Mouse (Mus musculus) CD8-positive naive resting alpha-beta T cell, adult 57 days (primary cell): Measurements from ENCODE around the gene Gm45021. TPM values are rescaled to one million over a fixed set of nuclear protein-coding genes. Genes with fewer than 3 reads are reported as not detected.

Experiments used
- total RNA-seq: library from RNA; stranded (reverse); gene quantifications from one replicate; pipeline ENCODE4 v1.2.4, GENCODE M21; 2023

Gm45021 gene
- not detected for total RNA-seq

DNA sequence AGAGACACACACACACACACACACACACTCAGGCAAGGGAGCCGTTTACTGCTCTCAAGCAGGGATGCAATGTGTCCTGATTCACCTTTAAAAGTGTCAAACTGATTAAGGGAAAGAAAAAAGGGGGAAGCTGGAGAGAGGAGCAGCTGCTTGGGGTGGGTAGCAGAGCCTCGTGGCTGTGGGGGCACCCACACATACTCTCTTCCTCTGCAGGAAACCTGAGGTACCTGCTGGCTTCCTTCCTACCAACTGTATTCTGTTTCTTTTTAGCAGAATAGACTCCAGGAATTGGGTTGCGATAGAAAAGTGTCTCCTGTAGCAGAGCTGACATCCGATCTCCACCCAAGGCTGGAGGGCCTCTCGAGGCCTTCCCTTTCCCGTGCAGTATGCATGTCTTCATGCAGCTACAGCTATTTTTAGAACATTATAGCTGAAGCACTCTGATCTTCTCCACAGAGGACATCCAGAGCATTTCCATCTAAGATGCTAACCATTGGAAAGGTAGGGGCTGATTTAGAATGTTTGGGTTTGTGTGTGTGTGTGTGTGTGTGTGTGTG lies at the start of gene Gm45021:
Gm45021 (plus strand) TSS at position 417 of the 557 bp plus-strand sequence.

DNA sequence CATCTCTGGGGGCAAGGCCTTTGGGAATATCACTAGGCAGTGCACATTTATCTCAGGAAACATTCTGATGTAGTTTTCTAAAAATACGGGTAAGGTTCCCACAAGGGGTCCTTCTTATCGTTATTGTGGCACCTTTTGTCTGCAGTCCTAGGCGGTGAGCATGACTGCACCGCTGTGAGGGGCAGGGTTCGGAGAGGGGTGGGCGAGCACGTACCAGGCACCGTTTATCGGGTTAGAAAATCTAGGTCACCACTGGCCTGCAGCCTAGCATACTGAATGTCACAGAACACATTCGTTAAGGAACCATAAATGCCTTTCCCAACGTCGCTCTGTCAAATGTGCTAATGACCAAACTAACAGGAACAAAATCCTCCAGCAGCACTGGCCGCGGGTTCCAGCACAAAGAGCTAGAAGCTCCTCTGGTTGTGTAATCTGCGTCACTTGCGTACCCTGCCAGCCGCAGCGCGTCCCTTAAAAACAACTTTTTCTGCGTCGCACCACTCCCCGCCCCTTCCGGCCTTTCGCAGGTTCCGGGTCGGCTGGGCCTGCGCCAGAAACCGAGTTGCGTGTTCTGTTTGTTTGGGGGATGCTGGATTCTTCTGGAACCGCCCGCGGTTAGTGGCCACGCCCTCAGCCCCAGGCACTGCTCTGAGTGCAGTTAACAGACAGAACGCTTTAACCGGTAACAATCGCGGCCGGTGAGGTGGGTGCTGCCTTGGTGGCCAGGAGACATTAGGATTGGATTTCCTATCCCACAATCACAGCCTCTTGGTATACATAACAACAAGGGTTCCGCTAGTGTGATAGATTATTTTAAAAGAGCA lies 34.9 kb upstream of the Gm45021 start, which contains the start of gene Lrrc61:
Lrrc61 (plus strand) TSS at position 517 of the 824 bp plus-strand sequence.

DNA sequence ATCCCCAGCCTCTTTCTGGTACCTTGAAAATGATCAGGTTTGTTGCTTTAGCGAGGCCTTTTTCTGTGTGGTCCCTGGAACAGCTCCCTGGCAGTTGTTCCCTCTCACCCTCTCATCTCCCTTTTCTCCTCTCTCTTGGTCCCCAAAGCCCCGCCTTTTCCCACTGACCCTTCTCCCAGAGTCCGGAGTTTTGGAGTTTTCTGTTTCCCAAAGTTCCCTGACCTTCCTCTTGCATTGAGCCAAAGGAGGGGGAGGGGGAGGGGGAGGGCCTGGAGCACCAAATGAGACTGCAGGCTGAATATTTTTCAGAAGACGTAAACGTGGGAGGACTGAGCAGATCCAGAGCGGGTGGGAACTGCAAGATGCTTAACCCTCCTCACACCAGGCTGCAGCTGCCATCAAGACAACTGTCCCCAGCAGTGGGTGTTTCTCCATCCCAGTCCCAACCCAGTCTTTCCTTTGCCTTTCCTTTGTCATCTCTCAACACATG lies 16.8 kb upstream of the Gm45021 start, which contains the start of gene Rarres2:
Rarres2 (minus strand) TSS at position 218 of the 490 bp plus-strand sequence.

DNA sequence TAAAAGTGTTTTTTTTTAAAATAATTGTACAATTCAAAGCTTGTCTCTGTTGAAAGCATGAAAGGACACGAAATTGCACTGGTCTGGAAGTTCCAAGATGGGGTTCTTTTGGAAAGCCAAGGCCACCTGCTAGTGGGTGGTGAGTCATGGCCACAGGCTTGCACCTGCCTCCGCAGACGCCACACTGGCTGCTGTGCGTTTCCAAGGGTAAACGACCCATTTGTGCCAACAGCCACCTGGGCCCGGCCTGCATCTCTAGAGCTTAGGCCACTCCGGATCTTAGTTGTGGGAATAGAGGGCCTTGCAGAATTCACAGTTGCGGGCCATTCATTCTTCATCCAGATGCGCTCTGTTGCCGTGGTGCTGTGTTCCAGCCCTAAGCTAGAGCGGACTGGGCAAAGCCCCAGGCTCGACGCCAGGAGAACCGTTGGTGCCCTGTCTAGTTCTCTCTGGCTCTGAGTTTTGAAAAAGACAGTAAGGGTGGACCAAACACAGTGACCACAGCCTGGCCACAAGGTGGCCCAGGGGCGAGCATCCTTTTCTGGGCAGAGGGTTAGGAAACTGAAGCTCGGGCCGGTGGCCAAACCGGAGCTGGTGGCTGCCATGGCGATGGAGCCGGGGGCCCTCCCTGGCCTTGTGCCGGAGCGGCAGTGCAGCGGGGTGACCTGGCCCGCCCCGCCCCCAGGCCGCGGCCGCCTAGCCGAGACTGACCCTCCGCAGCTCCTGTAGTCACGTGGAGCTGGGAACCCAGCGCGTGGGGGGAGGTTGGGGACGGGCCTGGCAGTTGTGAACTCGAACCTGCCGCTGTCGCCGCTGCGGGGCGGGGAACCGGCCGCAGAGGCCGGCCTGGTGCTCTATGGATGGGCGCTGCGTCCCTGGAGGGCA lies 4.0 kb downstream of the Gm45021 start, which contains the start of the genes Repin1 and Gm44965:
Repin1 (plus strand) TSS at position 726 of the 885 bp plus-strand sequence.
Gm44965 (plus strand) TSS at position 784 of the 885 bp plus-strand sequence.

DNA sequence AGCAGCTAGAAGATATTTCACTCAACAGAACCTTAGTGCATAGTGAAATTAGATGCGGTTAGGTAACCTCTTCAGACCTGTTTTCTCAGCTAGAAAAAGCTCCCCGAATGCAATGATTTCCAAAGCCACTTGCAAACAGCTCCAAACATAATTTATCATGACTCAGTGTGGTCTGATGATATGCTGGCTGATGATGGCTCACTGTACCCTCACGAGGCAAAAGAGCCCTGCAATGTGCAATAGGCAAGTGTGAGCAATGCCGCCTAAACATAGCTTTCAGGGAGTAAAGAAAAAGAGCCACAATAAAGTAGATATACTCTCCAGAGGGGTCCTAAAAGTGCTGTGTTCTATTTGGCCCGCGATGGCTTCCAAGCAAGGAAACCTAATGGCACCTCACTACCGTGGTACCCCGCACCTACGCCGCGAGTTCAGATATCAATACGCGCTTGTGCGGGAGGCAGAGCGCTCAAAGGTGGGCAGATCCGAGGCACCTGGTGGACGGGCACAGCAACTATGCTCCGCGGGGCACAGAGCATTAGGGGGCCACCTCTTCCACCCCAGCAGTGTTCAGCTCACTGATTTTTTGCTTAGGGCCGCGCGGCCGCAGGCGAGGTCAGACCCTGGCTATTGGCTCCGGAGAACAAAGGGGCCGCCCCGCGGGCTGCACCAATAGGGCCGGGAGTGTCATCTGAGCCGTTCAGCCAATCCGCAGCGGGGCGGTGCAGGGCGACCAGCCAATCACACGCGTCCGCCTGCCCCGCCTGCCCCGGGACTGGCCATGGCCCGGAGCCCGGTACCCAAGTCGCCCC lies 12.1 kb downstream of the Gm45021 start, which contains the start of gene Zfp775:
Zfp775 (plus strand) TSS at position 793 of the 809 bp plus-strand sequence.

DNA sequence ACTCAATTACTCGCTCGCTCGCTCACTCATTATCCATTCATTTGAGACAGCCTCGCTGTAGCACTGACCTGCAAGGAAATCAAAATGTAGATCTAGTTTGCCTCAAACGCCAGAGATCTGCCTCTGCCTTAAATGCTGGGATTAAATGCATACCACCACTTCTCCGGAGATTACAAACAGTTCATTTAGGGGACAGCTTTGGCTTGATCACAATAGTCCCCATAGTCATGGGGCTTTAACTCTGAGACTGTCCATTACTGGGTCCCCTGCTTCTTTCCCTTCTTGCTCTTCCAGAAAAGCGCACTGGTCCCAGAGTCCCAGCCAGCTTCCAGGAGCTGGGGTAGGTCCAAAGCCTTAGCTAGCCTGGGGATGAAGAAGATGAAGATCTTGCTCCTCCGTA lies 37.1 kb downstream of the Gm45021 start, which contains the start of gene AI854703:
AI854703 (plus strand) TSS at position 301 of the 400 bp plus-strand sequence.

DNA sequence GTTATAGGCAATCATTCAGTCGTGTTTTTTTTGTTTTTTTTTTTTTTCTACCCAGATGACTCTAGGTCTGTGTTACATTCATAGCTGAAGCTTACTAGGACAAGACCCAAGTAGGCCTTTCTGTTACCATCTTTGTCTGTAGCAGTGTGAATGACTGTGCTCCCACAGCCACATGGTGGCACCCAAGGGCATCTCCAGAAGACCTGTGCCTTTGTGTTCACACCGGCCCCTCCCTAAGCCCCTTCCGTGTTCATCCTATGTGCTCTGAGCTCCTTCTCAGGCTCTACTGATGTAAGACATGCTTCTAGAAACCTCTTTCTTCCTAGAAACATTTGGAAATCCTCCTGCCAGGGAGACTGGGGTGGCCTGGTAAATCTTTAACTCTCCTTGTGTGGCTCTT lies 57.6 kb downstream of the Gm45021 start, which contains the start of gene Gimap8:
Gimap8 (plus strand) TSS at position 240 of the 400 bp plus-strand sequence.

Other genes starting within 250 kb of the Gm45021 start
- 37.7 TPM for gene Krba1, start 194.0 kb upstream of the Gm45021 start, total RNA-seq
- 3.0 TPM for gene Zfp467, start 143.8 kb upstream of the Gm45021 start, total RNA-seq
- gene Sspo, start 141.4 kb upstream of the Gm45021 start, total RNA-seq, result 0.37 TPM
- gene Atp6v0e2, start 52.0 kb upstream of the Gm45021 start, total RNA-seq, result 0.61 TPM
- gene Lrrc61, start 34.8 kb upstream of the Gm45021 start, total RNA-seq, result 51.7 TPM
- gene Rarres2, start 16.8 kb upstream of the Gm45021 start, total RNA-seq, result not detected
- 1.7 TPM for gene Repin1, start 4.3 kb downstream of the Gm45021 start, total RNA-seq
- not detected for gene Gm44965, start 4.3 kb downstream of the Gm45021 start, total RNA-seq
- gene Zfp775, start 12.5 kb downstream of the Gm45021 start, total RNA-seq, result 5.0 TPM
- 0.77 TPM for gene AI854703, start 37.2 kb downstream of the Gm45021 start, total RNA-seq
- gene Gimap8, start 57.6 kb downstream of the Gm45021 start, total RNA-seq, result 126 TPM
- gene Gimap9, start 86.5 kb downstream of the Gm45021 start, total RNA-seq, result 157 TPM
- 194 TPM for gene Gimap4, start 94.9 kb downstream of the Gm45021 start, total RNA-seq
- 1,380 TPM for gene Gimap6, start 118.6 kb downstream of the Gm45021 start, total RNA-seq
- 19.7 TPM for gene Gm28053, start 129.0 kb downstream of the Gm45021 start, total RNA-seq
- gene Gimap7, start 129.0 kb downstream of the Gm45021 start, total RNA-seq, result 33.3 TPM
- 115 TPM for gene Gimap1, start 149.4 kb downstream of the Gm45021 start, total RNA-seq
- 161 TPM for gene Gimap5, start 156.6 kb downstream of the Gm45021 start, total RNA-seq
- gene Gimap3, start 181.2 kb downstream of the Gm45021 start, total RNA-seq, result 406 TPM